ENCODE assay signal across 10 mouse cellular contexts in genomic region chr8:94187290-94188002, GRCm38 (mm10). TPM values are rescaled to one million over a fixed set of nuclear protein-coding genes. Genes with fewer than 3 reads are reported as not detected.
DNase-seq lines count a peak whose midpoint lies in the region; ATAC-seq and TF ChIP-seq lines count a peak whose summit lies in the region.
"Had no signal": no experiment of that assay in that cellular context is flagged by ENCODE, and none has a peak within 500 bp of the region (broad histone marks: within the 10 kb centered on the region; RNA-seq: fewer than 3 reads in every experiment).

No protein-coding gene starts in this region.

- no peak for DNase-seq in heart, embryonic 10.5 days (ENCODE audit: low spot score)
- no peak for DNase-seq in heart, adult 8-10 months (ENCODE audit: low spot score)
- peak; percentile 69 for DNase-seq in A20 (ENCODE audit: low read depth, low spot score)
- no peak for DNase-seq in yolk sac, embryonic 10.5 days (ENCODE audit: low spot score)
- DNase-seq in gastrocnemius, adult 8-10 months (ENCODE audit: low spot score in 2 of 2) = no peak
- no peak for DNase-seq in left cerebral cortex, adult 2 months (ENCODE audit: extremely low spot score in 1 of 2, low spot score in 2 of 2)

- ATAC-seq in common myeloid progenitor, adult 5-6 weeks (replicated peaks; ENCODE audit: low read depth, poor library complexity, severe bottlenecking) = peak; percentile 11; the same call in 1 of the 2 replicates
- no peak for ATAC-seq in liver, embryonic 15.5 days (ENCODE audit: insufficient read depth)

- no peaks in the 10 kb centered on the region for H3K9me3 ChIP-seq in heart, embryonic 10.5 days
- H3K9me3 ChIP-seq in liver, embryonic 15.5 days (replicated peaks) = no peaks in the 10 kb centered on the region

- intact Hi-C loops in left cerebral cortex, adult 2 months (cut with DNase I) = no loop called here

- H3K36me3 ChIP-seq in heart, embryonic 10.5 days = no peaks in the 10 kb centered on the region
- no peaks in the 10 kb centered on the region for H3K36me3 ChIP-seq in liver, embryonic 15.5 days (replicated peaks)

- H3K4me3 ChIP-seq in heart, embryonic 10.5 days = peak overlapping the region; percentile 45; the same call in 1 of the 2 replicates
- peak overlapping the region; percentile 45 for H3K4me3 ChIP-seq in liver, embryonic 15.5 days (replicated peaks)
- H3K4me3 ChIP-seq in left cerebral cortex, adult 2 months = no peak overlapping the region

- TF ChIP-seq CTCF in left cerebral cortex, adult 2 months (IDR thresholded peaks at IDR 0.05) = no peak

- peak overlapping the region; percentile 75 for H3K4me2 ChIP-seq in liver, embryonic 15.5 days

- peak overlapping the region; percentile 75 for H3K27ac ChIP-seq in heart, embryonic 10.5 days
- peak overlapping the region; percentile 92 for H3K27ac ChIP-seq in liver, embryonic 15.5 days (replicated peaks)
- no peak overlapping the region; the same call in 1 of the 2 replicates for H3K27ac ChIP-seq in left cerebral cortex, adult 2 months

- peak overlapping the region; percentile 57 for H3K9ac ChIP-seq in liver, embryonic 15.5 days

- peaks cover 54% of the 10 kb centered on the region for H3K4me1 ChIP-seq in heart, embryonic 10.5 days
- peaks cover 83% of the 10 kb centered on the region for H3K4me1 ChIP-seq in liver, embryonic 15.5 days (replicated peaks)

- WGBS in heart, embryonic 10.5 days = 34% methylated on average over 21 of the region's 21 CpGs
- whole genome bisulfite sequencing in liver, embryonic 15.5 days (ENCODE audit: insufficient replicate concordance) = 39% methylated on average over 21 of the region's 21 CpGs

- H3K27me3 ChIP-seq in heart, embryonic 10.5 days (ENCODE audit: insufficient read depth, poor library complexity, severe bottlenecking) = peaks cover 60% of the 10 kb centered on the region
- H3K27me3 ChIP-seq in liver, embryonic 15.5 days = peaks cover 44% of the 10 kb centered on the region

RNA-seq across cellular contexts. Expression of gene Mt1, which starts 8.6 kb away (rescaled TPM):
- polyA plus RNA-seq in heart, embryonic 10.5 days (2016; fragmentation: Nextera tagmentation; extraction: Ambion mirVana) = 361 and 393 TPM in 2 replicates
- total RNA-seq in heart, adult 8-10 months (2022) = 100 to 1,000 TPM; 196 to 496 (median 239) TPM
- total RNA-seq in common myeloid progenitor, adult 5-6 weeks (2017) = 115 and 180 TPM in 2 replicates
- 5,156 and 5,724 TPM in 2 replicates for polyA plus RNA-seq in liver, embryonic 15.5 days (2015; fragmentation: Nextera tagmentation; extraction: Ambion mirVana)
- 10 to 100 TPM; 11.7 to 74.5 (median 17.7) TPM for total RNA-seq in gastrocnemius, adult 8-10 months (2022)
- total RNA-seq in left cerebral cortex, adult 2 months (2021) = 100 to 1,000 TPM; 490 to 507 TPM

RNA-seq across cellular contexts. Expression of gene Mt2, which starts 15.0 kb away (rescaled TPM):
- 86.3 and 113 TPM in 2 replicates for polyA plus RNA-seq in heart, embryonic 10.5 days (2016; fragmentation: Nextera tagmentation; extraction: Ambion mirVana)
- total RNA-seq in heart, adult 8-10 months (2022) = 100 to 1,000 TPM in 1 of 4 experiments, 10 to 100 TPM in 3; 34.4 to 168 (median 56.0) TPM
- 113 and 182 TPM in 2 replicates for total RNA-seq in common myeloid progenitor, adult 5-6 weeks (2017)
- 1,256 and 1,483 TPM in 2 replicates for polyA plus RNA-seq in liver, embryonic 15.5 days (2015; fragmentation: Nextera tagmentation; extraction: Ambion mirVana)
- total RNA-seq in gastrocnemius, adult 8-10 months (2022) = 10 to 100 TPM; 12.9 to 75.1 (median 15.1) TPM
- 100 to 1,000 TPM; 384 to 423 TPM for total RNA-seq in left cerebral cortex, adult 2 months (2021)

RNA-seq across cellular contexts. Expression of gene Nup93, which starts 26.9 kb away (rescaled TPM):
- 98.2 and 118 TPM in 2 replicates for polyA plus RNA-seq in heart, embryonic 10.5 days (2016; fragmentation: Nextera tagmentation; extraction: Ambion mirVana)
- 10 to 100 TPM; 12.4 to 17.9 (median 15.4) TPM for total RNA-seq in heart, adult 8-10 months (2022)
- total RNA-seq in common myeloid progenitor, adult 5-6 weeks (2017) = 42.3 and 46.4 TPM in 2 replicates
- polyA plus RNA-seq in liver, embryonic 15.5 days (2015; fragmentation: Nextera tagmentation; extraction: Ambion mirVana) = 39.4 and 41.7 TPM in 2 replicates
- total RNA-seq in gastrocnemius, adult 8-10 months (2022) = 10 to 100 TPM in 3 of 4 experiments, 1 to 10 TPM in 1; 9.7 to 14.2 (median 12.1) TPM
- total RNA-seq in left cerebral cortex, adult 2 months (2021) = 10 to 100 TPM; 48.7 to 51.4 TPM

RNA-seq across cellular contexts. Expression of gene Mt3, which starts 35.0 kb away (rescaled TPM):
- polyA plus RNA-seq in heart, embryonic 10.5 days (2016; fragmentation: Nextera tagmentation; extraction: Ambion mirVana) = 10.6 and 15.7 TPM in 2 replicates
- 1 to 10 TPM; 2.3 to 5.4 (median 4.3) TPM for total RNA-seq in heart, adult 8-10 months (2022)
- not detected in 2 replicates for total RNA-seq in common myeloid progenitor, adult 5-6 weeks (2017)
- polyA plus RNA-seq in liver, embryonic 15.5 days (2015; fragmentation: Nextera tagmentation; extraction: Ambion mirVana) = 0.24 TPM in 1 of 2 replicates, not detected in the other
- total RNA-seq in gastrocnemius, adult 8-10 months (2022) = 1 to 10 TPM in 3 of 4 experiments, not detected in 1; 2.0 to 2.4 (median 2.2) TPM
- 100 to 1,000 TPM; 848 to 875 TPM for total RNA-seq in left cerebral cortex, adult 2 months (2021)

RNA-seq across cellular contexts. Expression of gene Mt4, which starts 50.4 kb away (rescaled TPM):
- polyA plus RNA-seq in heart, embryonic 10.5 days (2016; fragmentation: Nextera tagmentation; extraction: Ambion mirVana) = not detected in 2 replicates
- not detected for total RNA-seq in heart, adult 8-10 months (2022)
- total RNA-seq in common myeloid progenitor, adult 5-6 weeks (2017) = not detected in 2 replicates
- polyA plus RNA-seq in liver, embryonic 15.5 days (2015; fragmentation: Nextera tagmentation; extraction: Ambion mirVana) = 0.81 and 1.2 TPM in 2 replicates
- not detected for total RNA-seq in gastrocnemius, adult 8-10 months (2022)
- not detected for total RNA-seq in left cerebral cortex, adult 2 months (2021)
- total RNA-seq: gastrocnemius, postnatal 14 days had no signal
- polyA plus RNA-seq: lung, embryonic 16.5 days had no signal
